Mouse (Mus musculus) ES-Bruce4 (cell line): ENCODE data around the gene Rasa4. TPM values are rescaled to one million over a fixed set of nuclear protein-coding genes. Genes with fewer than 3 reads are reported as not detected.
"Not testable (repeated sequence)": the region's sequence is repeated elsewhere in the genome, so short reads cannot be mapped to it uniquely, and the experiment has no call there.

Source experiments
- H3K27ac ChIP-seq: 2 replicates; pipeline ENCODE4 v1.5.1; 2012; ENCODE audit warnings: low read length, inconsistent platforms; ENCODE audit not compliant: insufficient read depth
- H3K27me3 ChIP-seq: 2 replicates; pipeline ENCODE4 v1.6.1; 2012; ENCODE audit warnings: mild to moderate bottlenecking, low read length, inconsistent platforms; ENCODE audit not compliant: control insufficient read depth, poor library complexity, insufficient read depth, severe bottlenecking
- H3K36me3 ChIP-seq: 2 replicates; pipeline ENCODE4 v1.6.1; 2012; ENCODE audit warnings: inconsistent platforms, mild to moderate bottlenecking, low read length, moderate library complexity; ENCODE audit not compliant: control insufficient read depth, poor library complexity, insufficient read depth, severe bottlenecking
- H3K4me1 ChIP-seq: one replicate; pipeline ENCODE4 v1.8.1; 2011; ENCODE audit warnings: low read length; ENCODE audit not compliant: control insufficient read depth, insufficient read depth
- H3K4me3 ChIP-seq: 2 replicates; pipeline ENCODE4 v1.5.1; 2011; ENCODE audit warnings: low read depth, mild to moderate bottlenecking, low read length
- H3K9ac ChIP-seq: 2 replicates; pipeline ENCODE4 v1.6.1; 2012; ENCODE audit warnings: low read depth, mild to moderate bottlenecking, inconsistent platforms; ENCODE audit not compliant: poor library complexity, severe bottlenecking
- H3K9me3 ChIP-seq: replicated peaks from 2 replicates; pipeline ENCODE4 v1.6.1; 2012; ENCODE audit warnings: mild to moderate bottlenecking, low read length, inconsistent platforms; ENCODE audit not compliant: control insufficient read depth, poor library complexity, insufficient read depth, severe bottlenecking
- CTCF ChIP-seq: IDR thresholded peaks from one replicate; pipeline ENCODE4 v1.8.1; 2011; ENCODE audit warnings: low read depth, low read length
- EP300 ChIP-seq: IDR thresholded peaks from 2 replicates; pipeline ENCODE4 v1.6.1; 2011; ENCODE audit warnings: low read depth, low read length; ENCODE audit not compliant: insufficient read depth
- POLR2A ChIP-seq: IDR thresholded peaks from one replicate; pipeline ENCODE4 v1.8.1; 2011; ENCODE audit warnings: low read length; ENCODE audit not compliant: insufficient read depth
- polyA plus RNA-seq: library from polyadenylated mRNA; stranded (reverse); fragments of >200 nt; gene quantifications from 2 replicates; pipeline ENCODE4 v1.2.4, GENCODE M21; 2011; ENCODE audit warnings: low read depth; ENCODE audit not compliant: missing spikeins, insufficient read depth, insufficient read length

Rasa4 gene
- polyA plus RNA-seq, 1 experiment = 5.9 TPM

GRCm38 (mm10) chr5:136041260-136041659 is 42.5 kb upstream of the Rasa4 start:
- Histone ChIP-seq H3K9ac (no peak overlapping the region), H3K27me3 (no peaks in the 10 kb centered on the region), H3K36me3 (no peaks in the 10 kb centered on the region), H3K27ac (peak overlapping the region; percentile 95), H3K4me3 (no peak overlapping the region), H3K4me1 (peaks cover 2% of the 10 kb centered on the region), H3K9me3 (no peaks in the 10 kb centered on the region)
- TF ChIP-seq EP300 (no peak), CTCF (no peak), POLR2A (no peak)

- H3K36me3 ChIP-seq = no peaks in the 10 kb centered on the region
- H3K27ac ChIP-seq = peak overlapping the region; percentile 95
- peaks cover 2% of the 10 kb centered on the region for H3K4me1 ChIP-seq
- no peak overlapping the region for H3K9ac ChIP-seq
- 0 out of 2 replicates have a peak overlapping the region, but pooled peaks have one; percentile 10 for H3K4me3 ChIP-seq
- H3K9me3 ChIP-seq = no peaks in the 10 kb centered on the region
- no peaks in the 10 kb centered on the region for H3K27me3 ChIP-seq
- TF ChIP-seq EP300 = no peak
- no peak for TF ChIP-seq CTCF
- no peak for TF ChIP-seq POLR2A
These were observed 42.0 kb upstream of the Rasa4 start for GRCm38 (mm10) chr5:136041666-136042065.

GRCm38 (mm10) chr5:136044865-136045264 is 38.9 kb upstream of the Rasa4 start:
- TF ChIP-seq CTCF (peak; percentile 58), EP300 (no peak)
- H3K27ac ChIP-seq = no peak overlapping the region
- peaks cover 4% of the 10 kb centered on the region for H3K4me1 ChIP-seq
- no peaks in the 10 kb centered on the region for H3K9me3 ChIP-seq
- no peaks in the 10 kb centered on the region for H3K36me3 ChIP-seq
- no peak overlapping the region for H3K4me3 ChIP-seq
- H3K27me3 ChIP-seq = no peaks in the 10 kb centered on the region
- no peak overlapping the region for H3K9ac ChIP-seq

- Histone ChIP-seq H3K4me3 (no peak overlapping the region), H3K9me3 (no peaks in the 10 kb centered on the region), H3K27me3 (no peaks in the 10 kb centered on the region), H3K36me3 (no peaks in the 10 kb centered on the region), H3K27ac (no peak overlapping the region), H3K9ac (no peak overlapping the region), H3K4me1 (peaks cover 4% of the 10 kb centered on the region)
- TF ChIP-seq POLR2A (no peak), CTCF (peak; percentile 77), EP300 (0 out of 2 replicates have a peak, but pooled peaks have one; percentile 15)
These were observed 38.3 kb upstream of the Rasa4 start for GRCm38 (mm10) chr5:136045408-136045807.

- no peak overlapping the region for H3K4me3 ChIP-seq
- no peaks in the 10 kb centered on the region for H3K36me3 ChIP-seq
- no peak overlapping the region for H3K9ac ChIP-seq
- TF ChIP-seq CTCF = peak; percentile 81
- TF ChIP-seq POLR2A = no peak
- no peaks in the 10 kb centered on the region for H3K27me3 ChIP-seq
- H3K27ac ChIP-seq = no peak overlapping the region
- no peaks in the 10 kb centered on the region for H3K9me3 ChIP-seq
- H3K4me1 ChIP-seq = peaks cover 4% of the 10 kb centered on the region
These were observed 37.7 kb upstream of the Rasa4 start for GRCm38 (mm10) chr5:136045987-136046386.

- H3K9ac ChIP-seq, H3K27me3 ChIP-seq, H3K4me1 ChIP-seq, H3K4me3 ChIP-seq, H3K27ac ChIP-seq, H3K36me3 ChIP-seq, H3K9me3 ChIP-seq: not testable (repeated sequence)
These were observed 35.2 kb upstream of the Rasa4 start for GRCm38 (mm10) chr5:136048541-136048940.
